Mouse (Mus musculus) 3134 (cell line): ENCODE results near the gene Agpat3.

ENCODE experiments used
- DNase-seq: peaks from one replicate; pipeline ENCODE4 v3.0.0-alpha.2; 2011; ENCODE audit warnings: low spot score; ENCODE audit not compliant: insufficient read length; ENCODE audit errors: extremely low read depth

Agpat3 gene

GRCm38 (mm10) chr10:78264735-78265134 is 87.6 kb downstream of the Agpat3 start:
- no peak for DNase-seq

- DNase-seq: no peak
These were observed 91.2 kb downstream of the Agpat3 start for GRCm38 (mm10) chr10:78260916-78261650.

GRCm38 (mm10) chr10:78260322-78260721 is 92.0 kb downstream of the Agpat3 start:
- no peak for DNase-seq

GRCm38 (mm10) chr10:78259702-78260101 is 92.6 kb downstream of the Agpat3 start:
- no peak for DNase-seq

GRCm38 (mm10) chr10:78259230-78259629 is 93.1 kb downstream of the Agpat3 start:
- no peak for DNase-seq

- DNase-seq: no peak
These were observed 94.1 kb downstream of the Agpat3 start for GRCm38 (mm10) chr10:78258142-78258675.

GRCm38 (mm10) chr10:78255646-78256059 is 96.6 kb downstream of the Agpat3 start:
- peak; percentile 32 for DNase-seq

GRCm38 (mm10) chr10:78247206-78247605 is 105.1 kb downstream of the Agpat3 start:
- no peak for DNase-seq

- no peak for DNase-seq
These were observed 105.6 kb downstream of the Agpat3 start for GRCm38 (mm10) chr10:78246725-78247124.

- no peak for DNase-seq
These were observed 107.1 kb downstream of the Agpat3 start for GRCm38 (mm10) chr10:78245225-78245547.

- DNase-seq: peak; percentile 89
These were observed 107.7 kb downstream of the Agpat3 start, which contains the start of gene Trappc10 for GRCm38 (mm10) chr10:78244438-78245224. Gene Trappc10 (minus strand): TSS chr10:78244641.

- DNase-seq: peak; percentile 45
These were observed 108.2 kb downstream of the Agpat3 start for GRCm38 (mm10) chr10:78244058-78244437.

- no peak for DNase-seq
These were observed 113.4 kb downstream of the Agpat3 start for GRCm38 (mm10) chr10:78238926-78239325.

- DNase-seq: no peak
These were observed 114.0 kb downstream of the Agpat3 start for GRCm38 (mm10) chr10:78238297-78238696.

GRCm38 (mm10) chr10:78237809-78238208 is 114.5 kb downstream of the Agpat3 start:
- DNase-seq: no peak

GRCm38 (mm10) chr10:78236885-78237629 is 115.2 kb downstream of the Agpat3 start:
- no peak for DNase-seq

- DNase-seq: no peak
These were observed 118.5 kb downstream of the Agpat3 start for GRCm38 (mm10) chr10:78233756-78234155.

GRCm38 (mm10) chr10:78233161-78233560 is 119.1 kb downstream of the Agpat3 start:
- DNase-seq: no peak

GRCm38 (mm10) chr10:78232301-78232980 is 119.8 kb downstream of the Agpat3 start:
- no peak for DNase-seq

- DNase-seq: no peak
These were observed 123.7 kb downstream of the Agpat3 start for GRCm38 (mm10) chr10:78228560-78228928.
